Mouse (Mus musculus): ENCODE data around the gene Klk6. TPM values are rescaled to one million over a fixed set of nuclear protein-coding genes. Genes with fewer than 3 reads are reported as not detected.

Gene Klk6
- polyA plus RNA-seq, 1 experiment from 2014 or later, result not detected

GRCm38 (mm10) chr7:43780241-43780640 is 44.1 kb upstream of the Klk6 start:
- WGBS, result 41% methylated on average over 6 of the region's 6 CpGs
- Histone ChIP-seq H3K4me2 (replicated peaks; ENCODE audit: low read depth, low read length) (no peak overlapping the region), H3K36me3 (ENCODE audit: insufficient read depth, low read length) (no peaks in the 10 kb centered on the region)

GRCm38 (mm10) chr7:43780746-43781145 is 43.6 kb upstream of the Klk6 start, which contains the start of gene Klk10:
TSS of gene Klk10 (plus strand) at chr7:43781035.
- H3K9me3 ChIP-seq (ENCODE audit: low read length), result no peaks in the 10 kb centered on the region
- H3K9ac ChIP-seq (replicated peaks; ENCODE audit: low read depth), result no peak within 1 kb of the TSS
- 20% methylated on average over 5 of the region's 5 CpGs for WGBS
- no peaks in the 10 kb centered on the region for H3K27me3 ChIP-seq (replicated peaks; ENCODE audit: insufficient read depth, low read length)
- H3K4me1 ChIP-seq (ENCODE audit: insufficient read depth, low read depth, low read length), result peaks cover 3% of the 10 kb centered on the region; the same call in 1 of the 2 replicates
- no peak within 1 kb of the TSS for H3K4me3 ChIP-seq (ENCODE audit: low read depth, low read length)
- H3K4me2 ChIP-seq (replicated peaks; ENCODE audit: low read depth, low read length), result no peak within 1 kb of the TSS
- TF ChIP-seq CTCF (IDR thresholded peaks at IDR 0.05), result no peak
- no peak for TF ChIP-seq EP300 (IDR thresholded peaks at IDR 0.05)
- H3K27ac ChIP-seq (ENCODE audit: low read length), result no peak within 1 kb of the TSS
- ATAC-seq, result peak; percentile 36; the same call in 1 of the 2 replicates
- no peak for DNase-seq (ENCODE audit: low spot score)
- no peaks in the 10 kb centered on the region for H3K36me3 ChIP-seq (ENCODE audit: insufficient read depth, low read length)

More at GRCm38 (mm10) chr7:43780241-43780640, 44.1 kb upstream of the Klk6 start:
- Histone ChIP-seq H3K4me3 (ENCODE audit: low read depth, low read length) (no peak overlapping the region), H3K27ac (ENCODE audit: low read length) (no peak overlapping the region), H3K9me3 (ENCODE audit: low read length) (no peaks in the 10 kb centered on the region), H3K9ac (replicated peaks; ENCODE audit: low read depth) (no peak overlapping the region), H3K27me3 (replicated peaks; ENCODE audit: insufficient read depth, low read length) (no peaks in the 10 kb centered on the region), H3K4me1 (ENCODE audit: insufficient read depth, low read depth, low read length) (peaks cover 3% of the 10 kb centered on the region; the same call in 1 of the 2 replicates)
- DNase-seq (ENCODE audit: low spot score), result no peak
- TF ChIP-seq EP300 (IDR thresholded peaks at IDR 0.05), result no peak
- TF ChIP-seq CTCF (IDR thresholded peaks at IDR 0.05), result no peak
- ATAC-seq, result no peak

GRCm38 (mm10) chr7:43781541-43781940 is 42.8 kb upstream of the Klk6 start:
- Histone ChIP-seq H3K27me3 (replicated peaks; ENCODE audit: insufficient read depth, low read length) (no peaks in the 10 kb centered on the region), H3K4me3 (ENCODE audit: low read depth, low read length) (no peak overlapping the region), H3K36me3 (ENCODE audit: insufficient read depth, low read length) (no peaks in the 10 kb centered on the region), H3K9ac (replicated peaks; ENCODE audit: low read depth) (no peak overlapping the region), H3K9me3 (ENCODE audit: low read length) (no peaks in the 10 kb centered on the region), H3K27ac (ENCODE audit: low read length) (no peak overlapping the region), H3K4me2 (replicated peaks; ENCODE audit: low read depth, low read length) (no peak overlapping the region), H3K4me1 (ENCODE audit: insufficient read depth, low read depth, low read length) (peaks cover 3% of the 10 kb centered on the region; the same call in 1 of the 2 replicates)
- ATAC-seq, result no peak
- TF ChIP-seq EP300 (IDR thresholded peaks at IDR 0.05), result no peak
- no peak for TF ChIP-seq CTCF (IDR thresholded peaks at IDR 0.05)
- 93% methylated on average over 9 of the region's 11 CpGs for WGBS
- DNase-seq (ENCODE audit: low spot score), result no peak

GRCm38 (mm10) chr7:43782275-43783265 is 41.7 kb upstream of the Klk6 start:
- no peaks in the 10 kb centered on the region for H3K9me3 ChIP-seq (ENCODE audit: low read length)
- DNase-seq (ENCODE audit: low spot score) (peak; percentile 88), ATAC-seq (peak; percentile 82)
- H3K27ac ChIP-seq (ENCODE audit: low read length), result no peak overlapping the region
- peak overlapping the region; percentile 62 for H3K4me2 ChIP-seq (replicated peaks; ENCODE audit: low read depth, low read length)
- H3K4me1 ChIP-seq (ENCODE audit: insufficient read depth, low read depth, low read length), result peaks cover 3% of the 10 kb centered on the region; the same call in 1 of the 2 replicates
- 0 out of 2 replicates have a peak overlapping the region, but pooled peaks have one; percentile 10 for H3K4me3 ChIP-seq (ENCODE audit: low read depth, low read length)
- WGBS, result 8% methylated on average over 36 of the region's 36 CpGs
- H3K9ac ChIP-seq (replicated peaks; ENCODE audit: low read depth), result no peak overlapping the region
- TF ChIP-seq CTCF (IDR thresholded peaks at IDR 0.05), result peak; percentile 86
- TF ChIP-seq EP300 (IDR thresholded peaks at IDR 0.05), result no peak
- no peaks in the 10 kb centered on the region for H3K27me3 ChIP-seq (replicated peaks; ENCODE audit: insufficient read depth, low read length)
- H3K36me3 ChIP-seq (ENCODE audit: insufficient read depth, low read length), result no peaks in the 10 kb centered on the region

- no peak for ATAC-seq
- no peaks in the 10 kb centered on the region for H3K27me3 ChIP-seq (replicated peaks; ENCODE audit: insufficient read depth, low read length)
- H3K27ac ChIP-seq (ENCODE audit: low read length), result no peak overlapping the region
- WGBS, result 81% methylated on average over 1 of the region's 1 CpGs
- no peak overlapping the region for H3K4me3 ChIP-seq (ENCODE audit: low read depth, low read length)
- TF ChIP-seq CTCF (IDR thresholded peaks at IDR 0.05) (peak; percentile 51), EP300 (IDR thresholded peaks at IDR 0.05) (no peak)
- H3K9ac ChIP-seq (replicated peaks; ENCODE audit: low read depth), result no peak overlapping the region
- H3K4me1 ChIP-seq (ENCODE audit: insufficient read depth, low read depth, low read length), result peaks cover 2% of the 10 kb centered on the region; the same call in 1 of the 2 replicates
- H3K9me3 ChIP-seq (ENCODE audit: low read length), result no peaks in the 10 kb centered on the region
- H3K4me2 ChIP-seq (replicated peaks; ENCODE audit: low read depth, low read length), result no peak overlapping the region
- DNase-seq (ENCODE audit: low spot score), result peak; percentile 40
- H3K36me3 ChIP-seq (ENCODE audit: insufficient read depth, low read length), result no peaks in the 10 kb centered on the region
These were observed 39.0 kb upstream of the Klk6 start for GRCm38 (mm10) chr7:43785286-43785685.

GRCm38 (mm10) chr7:43788096-43788495 is 36.2 kb upstream of the Klk6 start:
- WGBS, result 54% methylated on average over 3 of the region's 3 CpGs
- Histone ChIP-seq H3K36me3 (ENCODE audit: insufficient read depth, low read length) (no peaks in the 10 kb centered on the region), H3K4me1 (ENCODE audit: insufficient read depth, low read depth, low read length) (no peaks in the 10 kb centered on the region), H3K9me3 (ENCODE audit: low read length) (no peaks in the 10 kb centered on the region), H3K27me3 (replicated peaks; ENCODE audit: insufficient read depth, low read length) (no peaks in the 10 kb centered on the region), H3K9ac (replicated peaks; ENCODE audit: low read depth) (no peak overlapping the region), H3K4me3 (ENCODE audit: low read depth, low read length) (no peak overlapping the region), H3K27ac (ENCODE audit: low read length) (no peak overlapping the region), H3K4me2 (replicated peaks; ENCODE audit: low read depth, low read length) (no peak overlapping the region)
- DNase-seq (ENCODE audit: low spot score) (no peak), ATAC-seq (no peak)
- TF ChIP-seq CTCF (IDR thresholded peaks at IDR 0.05) (no peak), EP300 (IDR thresholded peaks at IDR 0.05) (no peak)
